Mouse (Mus musculus): ENCODE data around the gene Ddc.

Gene Ddc

GRCm38 (mm10) chr11:11897645-11898357, at the start of gene Ddc:
Ddc (minus strand) TSS chr11:11898144.
- no peak for DNase-seq

- no peak for DNase-seq
Measured at GRCm38 (mm10) chr11:11945766-11946165, 47.8 kb upstream of the Ddc start.

DNA sequence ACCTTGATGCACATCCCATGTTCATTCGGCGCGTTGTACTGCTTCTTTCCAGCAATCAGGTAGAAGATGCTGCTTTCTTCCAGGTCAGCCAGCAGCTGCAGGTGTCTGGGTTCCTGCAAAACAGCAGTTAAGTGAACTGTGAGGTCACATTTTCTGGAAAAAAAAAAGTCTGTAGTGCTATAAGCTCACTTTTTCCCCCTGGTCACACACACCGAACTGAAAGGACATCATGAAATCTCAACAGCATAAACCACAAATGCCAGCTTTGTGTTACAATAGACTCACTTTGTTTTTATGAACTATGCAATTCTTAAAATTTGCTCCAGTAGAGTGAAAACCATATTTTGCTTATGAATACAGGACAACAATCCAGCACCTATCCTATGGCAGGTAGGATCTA, 46.9 kb upstream of the Ddc start:
- no peak for DNase-seq

- no peak for DNase-seq
Measured at GRCm38 (mm10) chr11:11944082-11944349, 46.1 kb upstream of the Ddc start.

GRCm38 (mm10) chr11:11943240-11944081, 45.5 kb upstream of the Ddc start:
- DNase-seq, result no peak

- DNase-seq, result no peak
Measured at GRCm38 (mm10) chr11:11942320-11943217, 44.6 kb upstream of the Ddc start.

DNA sequence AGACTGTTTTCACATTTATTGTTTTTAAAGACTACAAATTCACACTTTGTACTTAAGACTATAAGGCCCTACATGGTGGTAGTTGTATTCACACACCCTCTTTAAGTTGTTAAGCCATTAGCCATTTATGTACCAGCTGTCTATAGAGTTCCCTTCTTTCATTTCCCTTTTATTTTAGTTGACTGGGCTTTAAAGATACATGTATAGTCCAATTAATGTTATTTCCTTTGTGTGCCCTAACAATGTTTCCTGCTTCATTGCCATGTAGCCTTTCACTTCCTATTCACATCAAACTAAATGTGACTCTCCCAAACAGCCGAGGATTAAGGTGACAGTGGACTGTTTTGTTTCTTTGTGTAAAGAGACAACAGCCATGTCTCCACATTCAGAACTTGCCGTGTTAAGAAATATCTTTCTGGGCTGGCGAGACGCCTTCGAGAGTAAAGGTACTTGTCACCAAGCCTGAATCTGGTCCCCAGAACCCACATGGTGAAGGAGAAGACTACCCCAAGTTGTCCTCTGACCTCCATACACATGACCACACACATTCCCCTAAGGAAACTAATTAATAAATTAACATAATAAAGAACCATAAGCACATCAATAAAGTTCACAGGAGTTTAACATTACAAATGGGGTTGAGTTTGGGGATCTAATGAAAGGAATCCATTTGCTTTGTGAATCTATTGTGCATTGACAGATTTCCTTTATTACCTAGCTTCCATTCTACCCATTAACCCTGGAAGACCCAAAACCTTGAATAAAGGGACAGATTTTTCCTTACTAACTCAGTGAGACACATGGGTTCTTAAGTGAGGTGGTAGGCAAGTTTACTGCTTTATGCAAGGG, 43.1 kb upstream of the Ddc start:
- no peak for DNase-seq

GRCm38 (mm10) chr11:11939611-11940010, 41.7 kb upstream of the Ddc start:
- no peak for DNase-seq

- DNase-seq, result no peak
Measured at GRCm38 (mm10) chr11:11938591-11938990, 40.6 kb upstream of the Ddc start.

DNA sequence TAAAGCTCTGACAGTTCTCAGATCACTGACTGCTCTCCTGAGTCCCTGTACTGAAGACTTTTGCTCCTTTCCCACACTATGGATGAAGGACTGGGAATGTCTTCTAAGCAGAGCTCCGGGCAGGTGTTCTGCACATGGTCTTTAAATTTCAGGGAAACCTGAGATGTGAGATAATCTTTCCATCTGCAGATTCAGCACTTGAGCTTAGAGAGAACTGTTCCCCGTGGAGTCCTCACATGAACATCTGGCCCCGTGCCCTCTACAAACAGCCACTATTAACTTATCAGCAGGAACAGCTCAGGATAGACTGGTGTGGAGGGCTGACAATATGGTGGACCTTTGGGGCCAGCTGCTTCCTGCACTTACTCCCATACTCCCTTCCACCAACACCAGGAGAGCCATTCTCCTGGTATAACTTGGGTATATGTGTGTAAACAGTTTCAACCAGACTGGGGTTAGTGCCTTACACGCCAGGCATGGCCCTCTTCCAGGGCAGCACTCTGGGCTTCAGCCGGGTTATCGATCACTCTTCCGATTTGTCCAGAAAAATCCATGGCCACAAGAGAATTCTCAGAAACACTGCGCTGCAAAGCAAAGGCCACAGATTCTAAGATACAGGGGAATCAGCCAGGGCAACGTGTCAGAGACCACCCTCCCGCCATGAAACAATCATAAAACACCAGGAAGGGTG, 39.5 kb upstream of the Ddc start:
- DNase-seq, result no peak

- DNase-seq, result no peak
Measured at GRCm38 (mm10) chr11:11934808-11935207, 36.9 kb upstream of the Ddc start.

DNA sequence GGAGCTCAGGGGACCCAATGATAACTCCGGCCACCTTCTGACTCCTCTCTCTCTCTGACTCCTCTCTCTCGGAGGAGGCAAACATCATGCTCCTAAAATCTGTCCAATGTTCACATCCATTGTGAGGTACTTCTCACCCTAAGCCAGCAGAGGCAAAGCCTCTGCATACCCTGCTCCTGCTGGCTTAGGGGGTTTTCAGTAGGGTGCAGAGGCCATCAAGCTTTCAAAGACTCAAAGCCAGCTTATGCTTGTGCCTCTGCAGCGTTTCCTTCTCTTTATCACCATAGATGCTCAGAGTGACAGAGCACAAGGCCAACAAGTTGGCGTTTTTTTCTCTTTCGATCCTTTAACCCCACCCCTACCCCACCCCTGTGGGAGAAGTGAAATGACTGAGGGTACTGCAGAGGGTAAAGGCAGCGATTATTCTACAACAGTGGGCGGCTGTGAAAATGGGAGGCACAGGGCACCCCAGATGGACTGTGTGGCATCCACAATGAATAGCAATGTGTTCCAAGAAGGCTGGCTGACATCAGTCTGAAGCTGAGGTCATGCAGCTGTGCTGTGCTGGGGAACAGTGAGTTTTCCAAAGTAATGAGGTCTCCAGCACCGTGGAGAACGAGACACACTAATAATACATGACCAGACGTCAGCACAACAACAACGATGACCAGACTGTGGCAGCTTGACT, 34.3 kb upstream of the Ddc start:
- no peak for DNase-seq

DNA sequence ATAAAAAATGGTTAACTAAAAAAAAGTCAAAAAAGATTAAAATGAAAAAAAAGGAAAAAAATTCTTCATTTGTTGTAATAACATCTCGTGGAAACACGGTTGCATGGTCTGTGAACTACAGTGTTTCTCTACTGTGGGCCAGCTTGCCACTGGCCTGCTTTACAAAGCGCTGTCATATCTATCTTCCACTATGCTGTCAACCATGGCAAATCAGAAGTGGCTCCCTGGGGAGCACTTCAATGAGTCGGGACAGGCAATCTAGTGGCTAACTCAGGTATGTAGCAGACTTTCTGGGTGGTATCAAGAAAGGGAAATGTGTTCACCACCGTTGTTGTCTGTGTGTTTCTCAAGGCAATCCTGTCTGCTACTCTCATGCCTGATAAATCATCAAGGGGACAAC, 33.7 kb upstream of the Ddc start:
- DNase-seq, result no peak

GRCm38 (mm10) chr11:11930527-11930926, 32.6 kb upstream of the Ddc start:
- no peak for DNase-seq

DNA sequence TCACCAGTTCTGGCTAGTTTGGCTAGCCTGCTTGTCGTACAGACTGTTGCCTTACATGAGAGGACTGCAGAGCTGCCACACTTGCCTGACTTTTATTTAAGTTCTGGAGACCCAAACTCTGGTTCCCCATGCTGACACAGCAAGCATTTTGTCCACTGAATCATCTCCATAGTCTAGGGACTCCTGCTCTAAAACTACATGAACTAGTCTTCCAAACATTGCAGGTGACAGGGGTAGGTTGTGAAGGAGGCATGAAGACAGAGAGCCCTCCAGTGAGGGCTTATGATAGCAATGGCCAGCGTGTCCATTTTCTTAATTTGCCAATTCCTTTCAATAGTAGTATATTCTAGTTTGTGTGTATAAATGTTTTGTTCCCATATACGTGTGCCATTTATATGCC, 31.1 kb upstream of the Ddc start:
- no peak for DNase-seq

- DNase-seq, result no peak
Measured at GRCm38 (mm10) chr11:11928586-11928985, 30.6 kb upstream of the Ddc start.

DNA sequence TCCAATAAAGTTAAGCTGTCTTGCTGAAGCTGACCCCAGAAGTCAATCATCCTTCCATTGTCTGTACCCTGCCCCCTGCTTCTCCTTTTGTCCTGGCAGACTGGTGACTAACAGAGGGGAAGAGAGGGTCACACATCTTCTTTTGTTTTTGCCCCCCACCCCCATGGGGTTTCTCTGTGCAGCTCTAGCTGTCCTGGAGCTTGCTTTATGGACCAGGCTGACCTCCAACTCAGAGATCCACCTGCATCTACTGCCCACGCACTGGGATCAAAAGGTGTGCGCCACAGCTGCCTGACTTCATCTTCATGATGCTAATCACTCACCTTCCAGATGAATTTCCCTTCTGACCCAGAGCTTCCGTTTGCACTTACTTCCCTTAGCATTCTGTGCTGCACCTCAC, 26.0 kb upstream of the Ddc start:
- DNase-seq, result no peak

DNA sequence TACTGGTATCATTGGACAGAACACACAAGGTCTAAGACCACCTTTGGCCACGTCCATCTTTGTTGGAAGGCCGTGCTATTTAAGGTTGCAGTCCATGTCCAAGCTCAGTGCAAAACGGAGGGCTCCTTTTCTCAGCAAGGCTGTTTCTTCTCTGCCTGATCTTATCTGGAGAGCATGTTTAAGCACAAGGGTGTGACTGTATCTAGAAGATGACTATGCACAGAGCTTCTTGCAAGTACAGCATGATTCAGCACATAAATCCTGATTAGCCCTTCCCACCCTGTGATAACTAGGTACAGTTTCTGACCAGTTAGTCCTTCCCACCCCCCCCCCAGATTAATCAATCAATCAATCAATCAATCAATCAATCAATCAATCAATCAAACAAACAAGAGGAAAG, 25.4 kb upstream of the Ddc start:
- no peak for DNase-seq

GRCm38 (mm10) chr11:11922106-11922505, 24.2 kb upstream of the Ddc start:
- no peak for DNase-seq

GRCm38 (mm10) chr11:11907703-11908413, 9.9 kb upstream of the Ddc start:
- DNase-seq, result no peak

DNA sequence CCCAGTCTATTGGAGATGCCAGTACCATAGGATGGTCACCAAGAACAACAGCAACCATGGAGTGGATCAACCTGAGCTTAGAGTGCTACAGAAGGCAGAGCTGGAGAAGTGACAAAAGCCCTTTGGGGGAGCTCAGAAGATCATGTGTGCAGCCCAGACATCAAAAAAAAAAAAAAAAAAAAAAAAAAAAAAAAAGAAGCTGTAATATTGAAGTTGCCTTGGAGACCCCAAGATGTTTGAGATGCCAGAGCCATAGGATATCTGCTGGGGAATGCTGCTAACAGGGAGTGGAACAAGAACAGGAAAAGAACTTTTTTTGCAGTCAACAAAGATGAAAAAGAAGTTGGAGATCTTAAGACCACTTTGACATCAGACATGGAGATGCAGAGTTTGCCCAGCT, 7.6 kb upstream of the Ddc start:
- DNase-seq, result no peak

Measured in spleen, adult 18-20 months (tissue).